Mouse (Mus musculus) liver, postnatal 0 days (tissue): Measurements from ENCODE around the gene Chst3.

ENCODE experiments used
- CTCF ChIP-seq: sonication (generic); IDR thresholded peaks from 2 replicates; pipeline ENCODE4 v1.5.1; 2016; ENCODE audit warnings: antibody characterized with exemption, low read depth
- EP300 ChIP-seq: IDR thresholded peaks from 2 replicates; pipeline ENCODE4 v1.6.1; 2016; ENCODE audit warnings: antibody characterized with exemption, low read depth, mild to moderate bottlenecking

GRCm38 (mm10) chr10:60193532-60194423 is 25.3 kb downstream of the Chst3 start:
- TF ChIP-seq CTCF (no peak), EP300 (no peak)
